Mouse (Mus musculus) lung, postnatal 0 days (tissue): Measurements from ENCODE around the gene Lsm5. TPM values are rescaled to one million over a fixed set of nuclear protein-coding genes. Genes with fewer than 3 reads are reported as not detected.

ENCODE experiments used
- ATAC-seq: fragments of 200-750 bp; cut with Nextera tagmentation; 2 replicates; pipeline ENCODE4 v1.8.0; 2017; ENCODE audit warnings: moderate library complexity
- DNase-seq: peaks from one replicate; pipeline ENCODE4 v3.0.0-alpha.2; 2016; ENCODE audit warnings: low spot score
- H3K27ac ChIP-seq: fragments of 300-500 bp; sonication (generic); 2 replicates; pipeline ENCODE4 v1.5.1; 2014; ENCODE audit warnings: antibody characterized with exemption, mild to moderate bottlenecking, low read length, mixed read lengths
- H3K27me3 ChIP-seq: fragments of 300-500 bp; sonication (generic); replicated peaks from 2 replicates; pipeline ENCODE4 v1.6.1; 2014; ENCODE audit warnings: low read length, mixed read lengths; ENCODE audit not compliant: insufficient read depth
- H3K36me3 ChIP-seq: fragments of 300-500 bp; sonication (generic); 2 replicates; pipeline ENCODE4 v1.6.1; 2014; ENCODE audit warnings: low read length, mixed read lengths; ENCODE audit not compliant: insufficient read depth
- H3K4me1 ChIP-seq: fragments of 300-500 bp; sonication (generic); 2 replicates; pipeline ENCODE4 v1.6.1; 2014; ENCODE audit warnings: antibody characterized with exemption, low read depth, low read length, mixed read lengths; ENCODE audit not compliant: insufficient read depth
- H3K4me2 ChIP-seq: fragments of 300-500 bp; sonication (generic); replicated peaks from 2 replicates; pipeline ENCODE4 v1.6.1; 2014; ENCODE audit warnings: low read depth, mild to moderate bottlenecking, low read length, moderate library complexity, mixed read lengths
- H3K4me3 ChIP-seq: fragments of 300-500 bp; sonication (generic); 2 replicates; pipeline ENCODE4 v1.5.1; 2014; ENCODE audit warnings: low read depth, low read length
- H3K9ac ChIP-seq: fragments of 300-500 bp; sonication (generic); replicated peaks from 2 replicates; pipeline ENCODE4 v1.6.1; 2014; ENCODE audit warnings: low read depth, mild to moderate bottlenecking
- H3K9me3 ChIP-seq: fragments of 300-500 bp; sonication (generic); 2 replicates; pipeline ENCODE4 v1.6.1; 2016; ENCODE audit warnings: low read length, mixed read lengths
- CTCF ChIP-seq: IDR thresholded peaks from 2 replicates; pipeline ENCODE4 v1.5.1; 2016; ENCODE audit warnings: antibody characterized with exemption, mild to moderate bottlenecking
- EP300 ChIP-seq: IDR thresholded peaks from 2 replicates; pipeline ENCODE4 v1.6.1; 2016; ENCODE audit warnings: antibody characterized with exemption, mild to moderate bottlenecking, control low read depth
- WGBS: fragments of 180-500 bp; shearing (Covaris S2); extraction: QIAGEN DNeasy Blood & Tissue Kit; methylation state at CpG from one replicate; pipeline ENCODE4 v1.1.7; 2014; 5-methylcytosine and 5-hydroxymethylcytosine counted together
- polyA plus RNA-seq: library from polyadenylated mRNA; unstranded; fragments of >200 nt; fragmentation: Nextera tagmentation; extraction: Ambion mirVana; gene quantifications from 2 replicates; pipeline ENCODE4 v1.2.1, GENCODE M21; 2015

The Lsm5 gene
- polyA plus RNA-seq, 1 experiment from 2014 or later = 70.7 TPM

GRCm38 (mm10) chr6:56715270-56715666 is 10.8 kb upstream of the Lsm5 start:
- Histone ChIP-seq H3K4me2 (peak overlapping the region; percentile 72), H3K27ac (peak overlapping the region; percentile 94), H3K9me3 (no peaks in the 10 kb centered on the region), H3K27me3 (no peaks in the 10 kb centered on the region), H3K9ac (peak overlapping the region; percentile 78), H3K4me3 (peak overlapping the region; percentile 90), H3K4me1 (no peaks in the 10 kb centered on the region), H3K36me3 (no peaks in the 10 kb centered on the region)
- DNase-seq = peak; percentile 78
- no peak for TF ChIP-seq CTCF
- no peak for TF ChIP-seq EP300
- under 1% methylated on average over 25 of the region's 25 CpGs for WGBS
- peak; percentile 27 for ATAC-seq

GRCm38 (mm10) chr6:56714574-56715269 is 10.2 kb upstream of the Lsm5 start, which contains the start of gene Avl9:
Gene Avl9, plus strand, starts transcription at chr6:56714899.
- peak within 1 kb of the TSS; percentile 94 for H3K27ac ChIP-seq
- H3K4me2 ChIP-seq = peak within 1 kb of the TSS; percentile 72
- H3K4me3 ChIP-seq = peak within 1 kb of the TSS; percentile 90
- under 1% methylated on average over 54 of the region's 64 CpGs for WGBS
- TF ChIP-seq CTCF (peak; percentile 80), EP300 (no peak)
- DNase-seq (peak; percentile 98), ATAC-seq (peak; percentile 98)
- peak within 1 kb of the TSS; percentile 78 for H3K9ac ChIP-seq
- no peaks in the 10 kb centered on the region for H3K4me1 ChIP-seq
- no peaks in the 10 kb centered on the region for H3K9me3 ChIP-seq
- H3K36me3 ChIP-seq = no peaks in the 10 kb centered on the region
- H3K27me3 ChIP-seq = no peaks in the 10 kb centered on the region

- Histone ChIP-seq H3K4me2 (peak overlapping the region; percentile 72), H3K27me3 (no peaks in the 10 kb centered on the region), H3K4me3 (peak overlapping the region; percentile 90), H3K9me3 (no peaks in the 10 kb centered on the region), H3K4me1 (no peaks in the 10 kb centered on the region), H3K27ac (peak overlapping the region; percentile 94; the same call in 1 of the 2 replicates), H3K36me3 (no peaks in the 10 kb centered on the region), H3K9ac (no peak overlapping the region)
- DNase-seq (no peak), ATAC-seq (no peak)
- TF ChIP-seq EP300 = no peak
- no peak for TF ChIP-seq CTCF
- WGBS = 40% methylated on average over 7 of the region's 7 CpGs
Observed at GRCm38 (mm10) chr6:56714186-56714573, 9.7 kb upstream of the Lsm5 start.

- no peak for TF ChIP-seq CTCF
- no peak for TF ChIP-seq EP300
- H3K4me1 ChIP-seq = no peaks in the 10 kb centered on the region
- no peak for ATAC-seq
- no peak overlapping the region for H3K27ac ChIP-seq
- no peak overlapping the region for H3K4me2 ChIP-seq
- no peaks in the 10 kb centered on the region for H3K9me3 ChIP-seq
- H3K36me3 ChIP-seq = no peaks in the 10 kb centered on the region
- 68% methylated on average over 4 of the region's 4 CpGs for WGBS
- H3K4me3 ChIP-seq = no peak overlapping the region
- DNase-seq = no peak
- H3K9ac ChIP-seq = no peak overlapping the region
- no peaks in the 10 kb centered on the region for H3K27me3 ChIP-seq
Observed at GRCm38 (mm10) chr6:56692445-56692844, 12.1 kb downstream of the Lsm5 start.

GRCm38 (mm10) chr6:56691205-56691604 is 13.3 kb downstream of the Lsm5 start:
- ATAC-seq = peak; percentile 55
- no peaks in the 10 kb centered on the region for H3K9me3 ChIP-seq
- TF ChIP-seq CTCF = peak; percentile 85
- no peak for TF ChIP-seq EP300
- H3K27me3 ChIP-seq = no peaks in the 10 kb centered on the region
- H3K27ac ChIP-seq = no peak overlapping the region
- no peak overlapping the region for H3K9ac ChIP-seq
- 2% methylated on average over 2 of the region's 2 CpGs for WGBS
- H3K4me1 ChIP-seq = no peaks in the 10 kb centered on the region
- no peak overlapping the region for H3K4me3 ChIP-seq
- DNase-seq = peak; percentile 88
- no peak overlapping the region for H3K4me2 ChIP-seq
- H3K36me3 ChIP-seq = no peaks in the 10 kb centered on the region

- Histone ChIP-seq H3K27ac (no peak overlapping the region), H3K4me1 (no peaks in the 10 kb centered on the region), H3K4me3 (no peak overlapping the region), H3K27me3 (no peaks in the 10 kb centered on the region), H3K9me3 (no peaks in the 10 kb centered on the region), H3K4me2 (no peak overlapping the region), H3K36me3 (no peaks in the 10 kb centered on the region), H3K9ac (no peak overlapping the region)
- DNase-seq = no peak
- WGBS = 93% methylated on average over 3 of the region's 3 CpGs
- TF ChIP-seq EP300 (no peak), CTCF (no peak)
- no peak for ATAC-seq
Observed at GRCm38 (mm10) chr6:56688238-56688637, 16.3 kb downstream of the Lsm5 start.
